Mouse (Mus musculus) layer of hippocampus, adult 2 months (tissue): Measurements from ENCODE around the gene Ccdc85c. TPM values are rescaled to one million over a fixed set of nuclear protein-coding genes. Genes with fewer than 3 reads are reported as not detected.

Source experiments
- DNase-seq, 2 experiments: peaks; one replicate each; pipeline ENCODE4 v3.0.0; 2022; ENCODE audit warnings: low spot score in 2 of 2
- H3K27ac ChIP-seq: fragments of 200-600 bp; 2 replicates; pipeline ENCODE4 v1.8.1; 2022
- H3K4me3 ChIP-seq: fragments of 200-600 bp; 2 replicates; pipeline ENCODE4 v1.8.1; 2022; ENCODE audit warnings: mild to moderate bottlenecking
- CTCF ChIP-seq: fragments of 200-600 bp; conservative IDR thresholded peaks from 2 replicates; pipeline ENCODE4 v1.8.1; 2022; ENCODE audit warnings: antibody characterized with exemption, mild to moderate bottlenecking, moderate library complexity
- total RNA-seq, 2 experiments: library from RNA; stranded (reverse); gene quantifications; 2 replicates each; pipeline ENCODE4 v1.2.3; 2021

The Ccdc85c gene
- total RNA-seq, 2 experiments from 2014 or later: 68.4 to 68.5 TPM

DNA sequence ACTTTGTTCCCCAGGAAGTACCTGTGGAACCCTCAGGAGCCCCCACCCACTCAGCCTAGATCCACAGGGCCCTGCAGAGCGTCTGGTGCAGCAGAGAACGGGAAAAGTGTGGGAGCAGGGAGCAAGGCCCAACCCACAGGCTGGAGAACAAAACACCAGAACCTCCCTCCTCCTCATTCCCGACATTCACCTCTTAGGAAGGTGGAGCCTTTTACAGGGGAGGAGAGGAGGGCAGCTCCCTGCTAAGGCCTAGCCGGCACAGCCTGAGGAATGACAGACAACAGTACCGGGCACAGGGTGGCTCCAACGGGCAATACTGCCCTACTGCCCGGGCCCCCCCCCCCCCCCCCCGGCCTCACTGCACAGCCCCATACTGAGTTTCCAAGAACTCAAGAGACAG is 51.9 kb downstream of the Ccdc85c start:
- no peak for DNase-seq
- no peak overlapping the region for H3K27ac ChIP-seq
- H3K4me3 ChIP-seq: no peak overlapping the region
- TF ChIP-seq CTCF: no peak

- no peak for DNase-seq
- Histone ChIP-seq H3K4me3 (no peak overlapping the region), H3K27ac (no peak overlapping the region)
- TF ChIP-seq CTCF: no peak
Observed at GRCm38 (mm10) chr12:108221712-108222111, 53.5 kb downstream of the Ccdc85c start.

- Histone ChIP-seq H3K27ac (peak overlapping the region; percentile 48; the same call in 1 of the 2 replicates), H3K4me3 (no peak overlapping the region)
- no peak for DNase-seq
- peak; percentile 46 for TF ChIP-seq CTCF
Observed at GRCm38 (mm10) chr12:108221206-108221605, 54.0 kb downstream of the Ccdc85c start.

DNA sequence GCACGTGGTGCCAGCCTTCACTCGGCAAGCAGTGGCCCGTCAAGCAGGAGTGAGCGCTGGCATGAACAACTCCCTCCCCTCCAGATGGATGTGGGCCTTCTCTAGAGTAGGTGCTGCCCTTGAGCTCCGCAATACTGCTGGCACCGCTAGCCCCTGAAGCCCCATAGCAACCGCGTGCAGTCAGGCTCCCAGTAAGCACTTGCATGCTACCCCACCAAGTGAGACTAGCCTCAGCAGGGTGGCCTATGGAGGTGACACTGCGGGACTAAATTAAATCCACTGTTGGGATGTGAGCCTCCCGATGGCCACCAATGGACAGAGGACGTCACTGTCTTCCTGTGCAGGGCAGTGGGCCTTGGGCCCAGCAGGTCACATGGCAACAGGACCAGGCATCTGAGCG is 54.6 kb downstream of the Ccdc85c start:
- Histone ChIP-seq H3K27ac (peak overlapping the region; percentile 48; the same call in 1 of the 2 replicates), H3K4me3 (no peak overlapping the region)
- DNase-seq: no peak
- TF ChIP-seq CTCF: no peak

GRCm38 (mm10) chr12:108219825-108220616 is 55.2 kb downstream of the Ccdc85c start:
- H3K4me3 ChIP-seq: no peak overlapping the region
- no peak for TF ChIP-seq CTCF
- DNase-seq: no peak
- peak overlapping the region; percentile 43; the same call in 1 of the 2 replicates for H3K27ac ChIP-seq

DNA sequence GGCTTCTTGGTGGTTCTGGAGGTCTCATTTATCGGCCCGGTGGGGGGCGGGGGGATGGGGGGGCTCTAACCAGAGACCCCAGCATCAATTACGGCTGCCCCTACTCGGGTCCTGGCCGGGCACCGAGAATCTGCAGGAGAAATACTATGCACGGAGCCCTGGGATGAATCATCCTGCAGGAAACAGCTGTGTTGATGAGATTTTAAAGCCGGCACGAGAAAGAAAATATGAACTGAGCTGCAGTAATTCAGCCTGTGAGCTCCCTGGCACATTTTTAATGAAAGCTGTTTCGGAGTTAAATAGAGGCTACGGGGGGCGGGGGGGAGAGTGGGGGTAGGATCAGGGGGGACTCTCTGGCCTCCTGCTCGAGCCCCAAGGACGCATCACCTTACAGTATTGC is 56.1 kb downstream of the Ccdc85c start:
- DNase-seq: peak in 1 of 2 experiments; percentile 55
- Histone ChIP-seq H3K4me3 (no peak overlapping the region), H3K27ac (peak overlapping the region; percentile 43; the same call in 1 of the 2 replicates)
- no peak for TF ChIP-seq CTCF

GRCm38 (mm10) chr12:108217572-108217971 is 57.7 kb downstream of the Ccdc85c start:
- Histone ChIP-seq H3K4me3 (no peak overlapping the region), H3K27ac (no peak overlapping the region)
- TF ChIP-seq CTCF: peak; percentile 78
- DNase-seq: peak in 1 of 2 experiments; percentile 74

GRCm38 (mm10) chr12:108216611-108217370 is 58.4 kb downstream of the Ccdc85c start:
- Histone ChIP-seq H3K27ac (no peak overlapping the region), H3K4me3 (no peak overlapping the region)
- no peak for DNase-seq
- TF ChIP-seq CTCF: no peak

DNA sequence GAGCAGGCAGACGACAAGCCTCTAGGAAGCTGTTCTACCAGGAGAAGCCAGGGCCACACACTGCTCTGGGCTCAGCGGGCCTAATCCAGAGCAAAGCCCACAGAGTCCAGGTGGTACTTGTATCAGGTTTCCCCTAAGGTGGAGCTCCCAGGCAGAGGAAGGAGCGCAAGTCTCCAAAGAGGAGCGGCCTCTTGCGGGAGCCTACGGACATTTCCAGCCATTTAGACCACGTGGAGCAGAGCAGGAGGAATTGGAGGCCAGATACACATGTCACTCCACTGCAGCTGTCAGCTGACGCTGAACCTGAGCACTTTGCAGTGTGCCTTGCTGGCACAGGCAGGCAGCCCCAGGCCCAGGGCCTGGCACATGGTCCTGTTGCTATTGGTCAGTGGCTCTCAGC is 60.1 kb downstream of the Ccdc85c start:
- TF ChIP-seq CTCF: no peak
- H3K27ac ChIP-seq: no peak overlapping the region
- no peak for DNase-seq
- no peak overlapping the region for H3K4me3 ChIP-seq

DNA sequence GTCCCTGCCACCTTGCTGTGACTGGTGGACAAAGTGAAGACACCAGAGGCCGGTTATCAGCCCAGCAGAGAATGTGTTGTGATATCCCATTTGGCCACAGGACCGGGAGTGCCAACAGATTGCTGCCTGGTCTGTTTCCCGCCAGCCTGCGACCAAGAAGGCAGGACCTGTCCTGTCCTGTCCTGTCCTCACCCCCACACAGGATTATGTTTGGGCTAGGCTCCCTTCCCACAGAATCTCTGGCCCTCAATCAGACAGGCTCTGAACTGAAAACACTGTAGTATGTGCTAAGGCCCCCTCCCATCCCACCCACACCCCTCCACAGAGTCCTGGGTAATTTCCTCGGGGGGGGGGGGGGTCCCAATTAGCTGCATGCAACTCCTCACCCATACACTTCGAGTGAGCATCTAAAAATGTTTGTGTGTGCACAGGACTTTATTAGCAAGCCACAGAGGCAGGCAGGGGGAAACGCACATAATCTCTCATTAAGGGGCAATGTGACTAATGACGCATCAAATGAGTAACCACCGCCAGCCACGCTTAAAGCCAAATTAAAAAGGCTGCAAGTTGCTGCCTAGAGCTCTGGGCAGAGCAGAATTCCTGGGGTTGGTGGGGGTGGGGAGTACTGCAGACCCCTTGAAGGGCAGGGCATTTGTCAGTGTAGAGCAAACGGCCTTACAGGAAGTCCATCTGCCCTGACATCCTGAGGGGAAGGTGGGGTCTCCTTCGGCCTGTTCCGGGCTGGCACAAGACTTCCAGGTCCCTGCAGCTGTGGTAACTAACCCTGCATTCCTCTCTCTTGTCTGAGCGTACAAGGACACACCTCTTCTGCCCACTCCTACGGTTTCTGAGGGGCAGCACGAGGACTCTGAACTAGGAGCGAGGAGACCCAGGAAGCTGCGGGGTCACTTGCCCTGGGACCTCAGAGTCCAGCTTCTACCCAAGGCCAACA is 61.9 kb downstream of the Ccdc85c start:
- no peak for TF ChIP-seq CTCF
- DNase-seq: no peak
- Histone ChIP-seq H3K27ac (no peak overlapping the region), H3K4me3 (no peak overlapping the region)

GRCm38 (mm10) chr12:108212476-108212875 is 62.7 kb downstream of the Ccdc85c start:
- 0 out of 2 replicates have a peak overlapping the region, but pooled peaks have one; percentile 10 for H3K27ac ChIP-seq
- no peak for DNase-seq
- no peak for TF ChIP-seq CTCF
- H3K4me3 ChIP-seq: no peak overlapping the region

- no peak for DNase-seq
- TF ChIP-seq CTCF: no peak
- H3K27ac ChIP-seq: 0 out of 2 replicates have a peak overlapping the region, but pooled peaks have one; percentile 10
Observed at GRCm38 (mm10) chr12:108212071-108212470, 63.2 kb downstream of the Ccdc85c start.

More at GRCm38 (mm10) chr12:108212071-108212470, 63.2 kb downstream of the Ccdc85c start:
- H3K4me3 ChIP-seq: no peak overlapping the region
